Mouse (Mus musculus) MN1 (cell line): ENCODE data around the gene Trim33.

Experiments used
- DNase-seq: peaks from one replicate; pipeline ENCODE4 v3.0.0-alpha.2; 2016; ENCODE audit warnings: low spot score

Gene Trim33

GRCm38 (mm10) chr3:103279182-103280149, at the start of gene Trim33:
TSS of gene Trim33 (plus strand) at chr3:103279293.
- peak; percentile 92 for DNase-seq

- DNase-seq, result no peak
Measured at GRCm38 (mm10) chr3:103232398-103232797, 46.7 kb upstream of the Trim33 start.

GRCm38 (mm10) chr3:103241524-103241923, 37.6 kb upstream of the Trim33 start:
- DNase-seq, result no peak

GRCm38 (mm10) chr3:103242156-103242555, 36.9 kb upstream of the Trim33 start:
- no peak for DNase-seq

GRCm38 (mm10) chr3:103243491-103243890, 35.6 kb upstream of the Trim33 start:
- no peak for DNase-seq

- no peak for DNase-seq
Measured at GRCm38 (mm10) chr3:103246627-103247260, 32.3 kb upstream of the Trim33 start.

GRCm38 (mm10) chr3:103256089-103256819, 22.8 kb upstream of the Trim33 start:
- DNase-seq, result no peak

DNA sequence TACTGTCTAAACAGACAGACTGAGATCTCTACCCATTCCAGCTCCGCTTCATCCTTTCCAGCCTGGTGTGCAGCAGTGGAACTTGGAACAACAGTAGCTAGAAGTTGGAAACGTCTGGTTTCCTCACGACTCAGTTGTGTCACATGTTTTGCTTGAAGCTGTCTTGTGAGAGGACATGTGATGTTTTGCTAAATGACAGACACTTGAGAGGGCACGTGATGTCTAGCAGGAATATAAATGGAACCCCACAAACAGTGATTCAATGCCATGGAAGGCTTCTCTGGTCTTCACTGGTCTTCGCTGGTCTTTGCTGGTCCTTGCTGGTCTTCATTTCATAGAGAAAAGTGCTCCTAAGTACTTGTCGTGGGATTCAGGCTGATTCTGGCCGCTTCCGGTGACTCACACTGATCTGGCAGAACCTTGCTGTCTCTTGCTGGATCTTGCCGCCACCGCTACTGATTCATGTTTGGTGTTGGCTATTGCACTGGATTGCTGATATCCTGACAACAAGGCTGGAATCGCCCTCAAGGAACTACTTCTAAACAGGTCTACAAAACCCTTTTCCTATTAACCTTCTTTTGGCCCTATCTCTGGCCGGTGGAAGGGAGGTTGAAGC, 16.2 kb upstream of the Trim33 start:
- peak; percentile 17 for DNase-seq

DNA sequence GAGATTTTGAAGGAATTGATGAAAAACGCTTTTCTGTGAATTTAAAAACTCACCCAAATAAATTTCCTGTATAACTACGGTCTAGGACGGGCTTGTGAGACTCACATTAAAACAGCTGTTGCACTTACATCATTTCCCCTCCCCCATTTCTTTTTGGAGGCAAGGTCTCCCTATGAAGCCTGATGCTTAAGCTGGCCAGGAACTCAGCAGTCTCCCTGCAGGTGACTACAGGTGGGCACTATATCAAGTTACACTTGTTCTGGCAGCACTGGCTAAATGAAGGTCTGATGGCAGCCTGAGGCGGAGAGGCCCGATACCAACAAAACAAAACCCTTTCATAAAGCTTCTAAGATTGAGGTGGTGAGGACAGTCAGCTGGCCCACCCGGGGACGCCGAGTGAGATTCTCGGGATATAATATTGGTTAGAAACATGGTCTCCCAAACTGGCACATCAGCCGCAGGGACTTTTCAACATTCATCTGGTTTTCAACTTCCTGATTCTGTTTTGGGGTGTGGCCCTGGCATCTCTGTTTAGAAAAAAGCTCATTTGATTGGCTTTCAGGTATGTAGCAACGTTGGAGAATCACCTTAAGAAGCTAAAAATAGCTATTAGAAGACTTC, 422 bp upstream of the Trim33 start:
- DNase-seq, result no peak

DNA sequence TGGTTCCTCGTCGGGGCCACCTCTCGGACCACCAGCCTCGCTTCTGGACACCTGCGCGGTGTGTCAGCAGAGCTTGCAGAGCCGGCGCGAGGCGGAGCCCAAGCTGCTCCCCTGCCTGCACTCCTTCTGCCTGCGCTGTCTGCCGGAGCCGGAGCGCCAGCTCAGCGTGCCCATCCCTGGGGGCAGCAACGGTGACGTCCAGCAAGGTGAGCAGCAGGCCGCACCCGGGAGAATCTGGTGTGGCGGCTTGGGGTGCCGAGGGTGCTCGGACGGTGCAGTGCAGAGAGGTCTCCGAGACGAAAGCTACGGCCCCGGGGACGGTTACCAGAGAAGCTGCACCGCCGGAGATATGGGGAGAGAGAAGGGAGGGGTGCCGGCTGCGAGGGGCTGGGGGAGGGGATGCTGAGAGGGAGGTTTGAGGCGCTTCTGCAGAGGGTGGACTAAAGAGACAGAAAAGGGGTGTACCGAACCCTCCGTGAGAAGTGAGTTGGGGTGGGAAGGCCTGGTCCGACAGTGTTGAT, 1.2 kb downstream of the Trim33 start:
- peak; percentile 65 for DNase-seq

- no peak for DNase-seq
Measured at GRCm38 (mm10) chr3:103280875-103281274, 1.8 kb downstream of the Trim33 start.

GRCm38 (mm10) chr3:103288761-103289160, 9.7 kb downstream of the Trim33 start:
- DNase-seq, result no peak

GRCm38 (mm10) chr3:103291087-103291486, 12.0 kb downstream of the Trim33 start:
- no peak for DNase-seq

DNA sequence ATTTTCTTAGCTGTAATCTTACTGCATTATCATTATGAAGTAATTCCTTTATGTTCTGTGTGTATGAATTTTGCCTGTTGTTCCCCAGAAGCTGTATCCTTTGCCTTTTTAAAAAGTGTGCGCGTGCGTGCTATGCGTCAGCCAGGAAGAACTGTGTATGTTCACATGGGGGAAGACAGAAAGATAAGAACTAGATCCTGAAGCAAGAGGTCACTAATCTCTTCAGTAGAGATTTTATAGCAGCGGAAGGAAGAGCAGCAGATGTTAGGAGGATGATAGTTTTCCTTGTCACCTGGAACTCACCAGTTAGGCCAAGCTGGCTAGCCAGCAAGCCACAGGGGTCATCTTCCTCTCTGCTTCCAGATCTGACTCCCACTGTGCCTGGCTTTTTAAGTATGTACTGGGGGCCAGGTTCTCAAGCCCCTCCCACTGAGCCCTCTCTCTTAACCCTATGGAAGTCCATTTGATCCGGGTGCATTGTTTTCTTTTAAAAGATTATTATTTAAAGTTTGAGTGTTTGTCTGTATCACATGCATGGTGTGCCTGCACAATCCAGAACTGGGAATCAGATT, 26.4 kb downstream of the Trim33 start:
- DNase-seq, result no peak

DNA sequence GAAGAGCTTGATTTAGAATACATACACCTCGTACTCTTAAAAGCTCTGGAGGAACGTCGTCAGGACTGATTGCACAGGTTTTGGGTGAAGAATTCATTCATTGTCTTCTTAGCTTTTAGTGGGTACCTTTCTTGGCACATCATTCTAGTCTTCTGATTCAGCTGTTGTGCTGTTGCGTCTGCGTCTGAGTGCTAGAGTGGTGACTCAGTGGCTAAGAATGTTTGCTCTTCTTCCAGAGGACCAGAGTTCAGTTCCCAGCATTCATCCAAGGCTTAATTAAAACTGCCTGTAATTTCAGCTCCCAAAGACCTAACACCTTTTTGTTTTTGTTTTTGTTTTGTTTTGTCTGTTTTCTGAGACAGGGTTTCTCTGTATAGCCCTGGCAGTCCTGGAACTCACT, 30.2 kb downstream of the Trim33 start:
- no peak for DNase-seq

DNA sequence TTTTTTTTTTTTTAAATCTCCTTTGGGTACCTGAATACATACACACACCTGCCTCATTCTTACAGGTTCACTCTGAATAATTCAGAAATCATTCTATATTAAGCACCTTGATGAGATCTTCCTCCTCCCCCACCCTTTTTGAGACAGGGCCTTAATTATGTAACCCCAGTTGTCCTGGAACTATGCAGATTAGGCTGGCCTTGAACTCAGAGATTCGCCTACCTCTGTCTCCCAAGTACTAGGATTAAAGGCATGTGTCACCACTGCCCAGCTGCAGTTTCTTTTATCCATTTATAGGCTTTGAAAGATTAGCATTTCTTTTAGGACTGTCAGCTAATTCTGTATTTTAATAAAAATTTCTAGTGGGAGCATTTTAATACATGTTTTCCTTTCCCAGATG, 30.7 kb downstream of the Trim33 start:
- DNase-seq, result no peak

- DNase-seq, result no peak
Measured at GRCm38 (mm10) chr3:103314291-103314690, 35.2 kb downstream of the Trim33 start.

DNA sequence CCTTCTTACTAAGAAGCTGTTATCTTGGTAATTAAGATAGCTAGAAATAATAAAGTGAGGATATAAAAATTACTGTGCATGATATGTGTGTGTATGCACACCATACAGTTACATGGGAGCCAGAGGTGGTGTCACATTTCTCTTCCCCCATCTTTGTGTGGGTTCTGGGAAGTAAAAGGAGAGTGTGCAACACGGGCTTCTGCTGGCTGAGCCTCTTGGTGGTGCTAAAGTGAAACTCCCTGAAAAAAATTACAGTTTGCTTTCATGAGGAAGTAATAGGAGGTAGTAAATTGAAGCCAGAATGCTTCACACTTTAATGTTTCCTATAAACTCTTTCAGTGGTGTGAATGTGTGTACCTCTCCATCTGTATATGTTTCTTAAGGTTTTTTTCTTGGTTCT, 56.3 kb downstream of the Trim33 start:
- no peak for DNase-seq

- no peak for DNase-seq
Measured at GRCm38 (mm10) chr3:103346658-103347057, 67.6 kb downstream of the Trim33 start.

DNA sequence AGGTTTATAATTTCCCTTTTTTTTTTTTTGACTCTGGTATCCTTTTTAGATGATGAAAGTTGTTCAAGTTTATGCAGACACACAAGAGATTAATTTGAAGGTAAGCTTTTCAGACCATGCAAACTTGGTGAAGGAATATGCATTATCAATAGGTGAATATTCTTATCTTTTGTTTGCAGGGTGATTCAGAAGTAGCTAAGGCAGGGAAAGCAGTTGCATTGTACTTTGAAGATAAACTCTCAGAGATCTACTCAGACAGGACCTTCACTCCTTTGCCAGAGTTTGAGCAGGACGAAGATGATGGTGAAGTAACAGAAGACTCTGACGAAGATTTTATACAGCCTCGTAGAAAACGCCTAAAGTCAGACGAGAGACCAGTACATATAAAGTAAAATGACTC, 74.4 kb downstream of the Trim33 start:
- DNase-seq, result no peak

- DNase-seq, result no peak
Measured at GRCm38 (mm10) chr3:103354041-103354440, 74.9 kb downstream of the Trim33 start.
